Mouse (Mus musculus): Measurements from ENCODE around the gene Hbs1l. TPM values are rescaled to one million over a fixed set of nuclear protein-coding genes. Genes with fewer than 3 reads are reported as not detected.

Gene Hbs1l
- total RNA-seq, 2 experiments from 2014 or later = 86.4 to 87.6 TPM

- intact Hi-C loops (cut with DNase I) = no loop called here
- no peak for DNase-seq (ENCODE audit: extremely low spot score in 1 of 2, low spot score in 2 of 2)
These were observed 3.2 kb downstream of the Hbs1l start for GRCm38 (mm10) chr10:21298972-21299371.

GRCm38 (mm10) chr10:21301822-21302221 lies 6.0 kb downstream of the Hbs1l start:
- intact Hi-C loops (cut with DNase I) = loop anchor here (10.0 kb wide), 1 partner anchor 317 kb away; no protein-coding TSS in a partner anchor
- DNase-seq (ENCODE audit: extremely low spot score in 1 of 2, low spot score in 2 of 2) = no peak

- intact Hi-C loops (cut with DNase I) = loop anchor here (10.0 kb wide), 1 partner anchor 320 kb away; no protein-coding TSS in a partner anchor
- no peak for DNase-seq (ENCODE audit: extremely low spot score in 1 of 2, low spot score in 2 of 2)
These were observed 9.2 kb downstream of the Hbs1l start for GRCm38 (mm10) chr10:21304672-21305632.

GRCm38 (mm10) chr10:21313732-21314131 lies 18.0 kb downstream of the Hbs1l start:
- DNase-seq (ENCODE audit: extremely low spot score in 1 of 2, low spot score in 2 of 2) = no peak
- intact Hi-C loops (cut with DNase I) = no loop called here

- intact Hi-C loops (cut with DNase I) = no loop called here
- no peak for DNase-seq (ENCODE audit: extremely low spot score in 1 of 2, low spot score in 2 of 2)
These were observed 20.3 kb downstream of the Hbs1l start for GRCm38 (mm10) chr10:21316123-21316522.

DNA sequence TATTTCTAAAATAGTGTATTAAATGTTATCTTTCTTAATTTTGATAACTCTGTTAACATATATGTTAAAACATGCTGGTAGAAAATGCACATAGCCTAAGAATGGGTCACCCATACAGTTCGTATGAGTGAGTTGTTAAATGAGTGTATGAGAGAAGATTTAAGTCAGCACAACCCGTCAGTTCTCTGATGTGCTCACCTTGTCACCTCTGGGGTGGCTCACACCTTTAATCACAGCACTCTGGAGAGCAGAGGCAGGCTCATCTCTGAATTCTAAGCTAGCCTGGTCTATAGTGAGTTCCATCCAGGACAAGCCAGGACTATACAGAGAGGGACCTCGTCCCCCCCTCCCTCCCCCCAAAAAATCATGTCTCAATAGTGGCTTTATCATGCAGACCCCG lies 22.5 kb downstream of the Hbs1l start:
- no peak for DNase-seq (ENCODE audit: extremely low spot score in 1 of 2, low spot score in 2 of 2)
- intact Hi-C loops (cut with DNase I) = no loop called here

DNA sequence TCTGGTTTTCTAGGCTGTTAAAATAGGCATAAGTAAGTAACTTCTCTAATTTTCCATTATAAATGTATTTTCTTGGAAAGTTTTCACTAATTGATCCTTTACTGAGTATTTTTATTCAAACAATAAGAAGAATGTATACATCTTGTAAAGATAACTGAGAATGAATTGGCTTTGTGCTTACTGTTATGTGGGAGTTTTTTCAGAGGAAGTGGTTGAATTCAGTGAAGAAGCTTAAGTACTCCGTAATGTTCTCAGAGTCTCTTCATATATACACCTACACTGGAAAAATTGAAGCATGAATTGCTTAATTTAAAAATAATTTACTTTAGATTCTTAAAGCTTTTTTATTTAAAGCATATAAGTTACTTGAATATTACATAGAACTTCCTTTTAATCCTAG lies 23.2 kb downstream of the Hbs1l start:
- no peak for DNase-seq (ENCODE audit: extremely low spot score in 1 of 2, low spot score in 2 of 2)
- intact Hi-C loops (cut with DNase I) = no loop called here

- DNase-seq (ENCODE audit: extremely low spot score in 1 of 2, low spot score in 2 of 2) = no peak
- intact Hi-C loops (cut with DNase I) = no loop called here
These were observed 24.8 kb downstream of the Hbs1l start for GRCm38 (mm10) chr10:21320601-21321000.

DNA sequence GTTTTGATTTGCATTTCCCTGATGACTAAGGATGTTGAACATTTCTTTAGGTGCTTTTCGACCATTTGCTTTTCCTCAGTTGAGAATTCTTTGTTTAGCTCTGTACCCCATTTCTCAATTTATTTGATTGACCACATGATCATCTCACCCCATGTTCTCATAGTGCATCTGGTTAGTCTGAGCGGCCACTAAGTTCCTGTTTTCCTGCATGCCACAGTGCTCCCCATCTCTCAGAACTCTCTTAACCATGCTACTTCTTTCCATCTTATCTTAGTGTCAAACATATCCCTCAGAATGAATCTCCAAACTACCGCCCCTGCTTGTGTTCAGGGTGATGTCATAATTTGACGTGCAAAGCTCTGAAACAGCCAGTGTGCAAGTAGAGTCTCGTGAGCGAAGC lies 30.6 kb downstream of the Hbs1l start:
- DNase-seq (ENCODE audit: extremely low spot score in 1 of 2, low spot score in 2 of 2) = no peak
- intact Hi-C loops (cut with DNase I) = no loop called here

DNA sequence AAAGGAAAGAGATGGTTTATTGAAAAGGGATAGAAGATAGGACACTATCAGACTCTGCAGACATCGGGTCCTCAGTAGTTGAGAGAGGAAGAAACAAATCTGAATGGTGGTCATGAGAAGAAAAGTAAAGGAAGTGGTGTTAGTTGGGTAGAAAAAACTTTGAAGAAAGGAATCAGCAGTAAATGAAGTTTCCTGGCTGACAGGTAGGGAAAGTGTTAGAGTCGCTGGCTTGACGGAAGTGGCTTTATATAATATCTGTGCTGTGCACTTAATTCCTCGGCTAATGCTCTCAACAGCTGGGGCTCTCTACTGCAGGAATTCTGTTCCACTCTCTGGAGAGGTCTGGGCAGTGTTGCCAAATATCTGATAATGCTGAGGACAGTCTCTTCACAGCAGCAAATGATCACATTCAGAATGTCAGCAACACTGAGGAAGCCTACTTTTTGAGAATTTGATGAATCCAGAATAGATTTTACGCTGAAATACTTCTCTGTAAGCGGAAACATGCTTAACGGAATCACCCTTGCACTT lies 31.9 kb downstream of the Hbs1l start:
- intact Hi-C loops (cut with DNase I) = no loop called here
- no peak for DNase-seq (ENCODE audit: extremely low spot score in 1 of 2, low spot score in 2 of 2)

GRCm38 (mm10) chr10:21334349-21335105 lies 38.7 kb downstream of the Hbs1l start:
- intact Hi-C loops (cut with DNase I) = no loop called here
- DNase-seq (ENCODE audit: extremely low spot score in 1 of 2, low spot score in 2 of 2) = no peak

- no peak for DNase-seq (ENCODE audit: extremely low spot score in 1 of 2, low spot score in 2 of 2)
- intact Hi-C loops (cut with DNase I) = no loop called here
These were observed 39.8 kb downstream of the Hbs1l start for GRCm38 (mm10) chr10:21335534-21335933.

DNA sequence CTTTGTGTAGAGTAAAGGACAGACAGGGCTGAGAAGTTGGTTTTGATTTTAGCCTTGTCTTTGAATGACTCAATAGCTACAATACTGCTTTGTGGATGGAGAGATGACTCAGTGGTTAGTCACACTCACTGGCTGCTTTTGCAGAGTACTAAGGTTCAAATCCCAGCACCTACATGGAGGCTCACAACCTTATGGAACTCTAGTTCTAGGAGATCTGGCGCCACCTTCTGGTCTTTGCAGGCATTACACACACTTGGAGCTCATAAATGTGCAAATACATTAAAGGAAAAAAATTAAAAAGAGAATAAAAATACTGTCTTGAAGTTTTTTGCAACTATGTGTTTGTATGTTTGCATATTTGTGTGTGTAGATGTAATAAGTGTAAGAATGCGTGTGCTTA lies 41.4 kb downstream of the Hbs1l start:
- intact Hi-C loops (cut with DNase I) = no loop called here

DNA sequence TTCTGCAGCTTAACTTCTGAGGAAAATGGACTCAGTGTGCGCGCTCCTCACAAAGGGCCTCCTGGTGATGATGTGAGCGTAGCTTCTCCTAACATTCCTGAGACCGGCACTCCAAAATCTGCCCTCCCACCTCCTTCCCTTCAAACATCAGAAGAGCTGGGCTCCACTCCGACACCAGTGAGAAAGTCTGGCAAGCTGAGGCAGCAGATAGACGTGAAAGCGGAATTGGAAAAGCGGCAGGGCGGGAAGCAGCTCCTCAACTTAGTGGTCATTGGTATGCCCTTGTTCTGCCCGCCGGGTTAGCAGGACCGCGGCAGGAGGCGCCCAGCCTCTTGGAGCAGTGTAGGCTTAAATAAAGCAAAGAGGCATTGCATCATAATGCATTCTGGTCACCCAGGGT lies 45.9 kb downstream of the Hbs1l start:
- intact Hi-C loops (cut with DNase I) = no loop called here

More for the DNA sequence above, 41.4 kb downstream of the Hbs1l start:
- DNase-seq (ENCODE audit: extremely low spot score in 1 of 2, low spot score in 2 of 2) = no peak

DNA sequence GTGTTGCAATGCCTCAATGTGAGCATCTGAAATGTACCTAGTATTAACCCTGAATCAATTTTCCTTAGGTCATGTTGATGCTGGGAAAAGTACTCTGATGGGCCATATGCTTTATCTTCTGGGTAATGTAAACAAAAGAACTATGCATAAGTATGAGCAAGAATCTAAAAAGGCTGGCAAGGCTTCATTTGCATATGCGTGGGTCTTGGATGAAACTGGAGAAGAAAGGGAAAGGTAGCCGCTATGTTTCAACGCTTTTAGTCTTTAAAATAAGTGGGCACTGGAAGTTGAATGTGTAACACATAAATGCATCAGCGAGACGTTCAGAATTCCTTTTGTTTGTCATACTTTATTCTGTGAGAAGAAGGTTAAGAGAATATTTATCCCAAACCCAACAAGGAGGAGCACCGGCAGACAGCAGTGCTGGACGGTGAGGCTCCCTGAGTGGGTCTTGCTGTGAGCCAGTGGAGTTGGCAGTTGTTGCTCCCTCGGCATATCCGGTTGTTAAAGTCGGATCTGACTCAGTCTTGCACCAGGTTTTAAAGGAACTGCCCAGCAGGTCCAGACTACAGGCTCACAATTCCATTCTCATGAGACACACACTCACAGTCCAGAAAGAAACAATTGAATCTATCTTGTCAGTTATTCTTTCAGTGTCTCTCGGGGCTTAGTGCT lies 46.7 kb downstream of the Hbs1l start:
- DNase-seq (ENCODE audit: extremely low spot score in 1 of 2, low spot score in 2 of 2) = no peak
- intact Hi-C loops (cut with DNase I) = no loop called here

More for the DNA sequence above, 45.9 kb downstream of the Hbs1l start:
- no peak for DNase-seq (ENCODE audit: extremely low spot score in 1 of 2, low spot score in 2 of 2)

GRCm38 (mm10) chr10:21347332-21347731 lies 51.6 kb downstream of the Hbs1l start:
- intact Hi-C loops (cut with DNase I) = no loop called here
- DNase-seq (ENCODE audit: extremely low spot score in 1 of 2, low spot score in 2 of 2) = no peak

GRCm38 (mm10) chr10:21349449-21349848 lies 53.7 kb downstream of the Hbs1l start:
- intact Hi-C loops (cut with DNase I) = no loop called here
- no peak for DNase-seq (ENCODE audit: extremely low spot score in 1 of 2, low spot score in 2 of 2)

GRCm38 (mm10) chr10:21349946-21350345 lies 54.2 kb downstream of the Hbs1l start:
- intact Hi-C loops (cut with DNase I) = no loop called here
- no peak for DNase-seq (ENCODE audit: extremely low spot score in 1 of 2, low spot score in 2 of 2)
